Mouse (Mus musculus): ENCODE results near the gene Ssna1.

Ssna1 gene

DNA sequence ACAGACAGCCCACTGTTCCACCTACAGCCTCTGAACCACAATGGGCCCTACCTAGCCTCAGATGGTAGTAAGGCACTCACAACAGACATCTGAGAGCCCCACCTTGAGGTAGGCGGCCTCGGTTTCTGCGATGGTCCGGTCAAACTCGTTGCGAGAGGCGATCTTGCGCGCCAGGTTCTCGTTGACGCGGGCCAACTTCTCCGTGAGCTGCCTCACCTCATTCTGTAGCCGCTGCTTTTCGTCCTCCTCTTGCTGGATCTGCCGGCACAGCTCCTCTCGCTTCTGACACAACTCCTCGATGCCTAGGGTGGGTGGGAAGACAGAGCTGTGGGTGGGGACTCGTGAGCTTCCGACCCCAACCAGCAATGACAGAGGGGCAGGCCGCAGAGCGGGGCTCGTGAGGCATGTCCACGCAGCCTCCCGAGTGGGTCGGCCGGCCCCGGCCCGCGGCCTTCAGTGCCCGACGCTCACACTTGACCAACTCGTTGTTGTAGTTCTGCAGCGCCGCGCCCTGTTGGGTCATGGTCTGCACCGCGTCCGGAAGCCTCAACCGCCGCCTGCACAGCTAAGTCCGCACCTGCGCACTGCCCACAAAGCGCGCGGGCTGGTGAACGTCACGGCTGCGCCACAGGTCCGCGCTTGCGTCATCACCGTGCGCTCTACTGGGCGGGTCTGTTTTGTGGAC, at the start of gene Ssna1, which contains the start of gene Anapc2:
TSS of gene Ssna1 (minus strand) at position 612 of the 685 bp plus-strand sequence.
TSS of gene Anapc2 (plus strand) at position 652 of the 685 bp plus-strand sequence.
- peak; percentile 93 for DNase-seq (ENCODE audit: low read depth)

- DNase-seq (ENCODE audit: low read depth), result no peak
Measured at GRCm38 (mm10) chr2:25320084-25320483, 47.8 kb upstream of the Ssna1 start.

- no peak for DNase-seq (ENCODE audit: low read depth)
Measured at GRCm38 (mm10) chr2:25318971-25319773, 46.9 kb upstream of the Ssna1 start, which contains the start of gene Grin1. TSS of gene Grin1 (minus strand) at chr2:25319187.

DNA sequence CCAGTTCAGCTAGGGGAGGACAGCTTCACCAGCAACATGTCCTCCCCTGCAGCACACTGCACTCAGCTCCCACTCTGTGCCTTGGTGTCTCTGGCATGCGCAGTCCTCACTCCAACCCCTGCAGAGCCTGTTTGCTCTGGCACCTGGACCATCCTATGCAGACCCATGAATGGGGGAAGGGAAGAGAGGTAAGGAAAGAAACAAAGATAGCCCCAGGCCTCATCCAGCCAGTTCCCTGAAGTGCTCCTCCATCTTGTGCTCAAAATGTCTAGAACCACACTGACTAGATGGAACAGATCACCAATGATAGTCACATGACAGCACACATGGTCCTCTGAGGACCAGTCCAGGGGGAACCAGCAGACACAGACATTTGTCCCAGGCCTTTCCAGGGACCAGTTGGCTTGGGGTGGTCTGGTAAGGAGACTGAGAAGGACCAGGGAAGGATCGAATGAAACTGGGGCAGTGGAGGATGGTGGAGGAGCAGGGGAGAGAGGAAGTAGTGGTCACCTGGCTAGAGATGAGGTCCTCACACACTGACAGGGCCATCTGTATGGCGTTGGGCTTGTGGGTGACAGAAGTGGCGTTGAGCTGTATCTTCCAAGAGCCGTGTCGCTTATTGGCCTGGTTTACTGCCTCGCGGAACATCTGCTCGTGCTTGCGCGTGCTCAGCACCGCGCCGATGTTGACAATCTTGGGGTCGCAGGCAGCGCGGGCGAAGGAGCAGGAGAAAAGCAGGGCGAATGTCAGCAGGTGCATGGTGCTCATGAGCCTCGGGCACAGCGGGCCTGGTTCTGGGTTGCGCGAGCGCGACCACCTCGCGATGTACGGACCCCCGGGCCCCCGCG, 46.1 kb upstream of the Ssna1 start:
- no peak for DNase-seq (ENCODE audit: low read depth)

- DNase-seq (ENCODE audit: low read depth), result no peak
Measured at GRCm38 (mm10) chr2:25311491-25311891, 39.3 kb upstream of the Ssna1 start.

- DNase-seq (ENCODE audit: low read depth), result no peak
Measured at GRCm38 (mm10) chr2:25310969-25311368, 38.7 kb upstream of the Ssna1 start.

DNA sequence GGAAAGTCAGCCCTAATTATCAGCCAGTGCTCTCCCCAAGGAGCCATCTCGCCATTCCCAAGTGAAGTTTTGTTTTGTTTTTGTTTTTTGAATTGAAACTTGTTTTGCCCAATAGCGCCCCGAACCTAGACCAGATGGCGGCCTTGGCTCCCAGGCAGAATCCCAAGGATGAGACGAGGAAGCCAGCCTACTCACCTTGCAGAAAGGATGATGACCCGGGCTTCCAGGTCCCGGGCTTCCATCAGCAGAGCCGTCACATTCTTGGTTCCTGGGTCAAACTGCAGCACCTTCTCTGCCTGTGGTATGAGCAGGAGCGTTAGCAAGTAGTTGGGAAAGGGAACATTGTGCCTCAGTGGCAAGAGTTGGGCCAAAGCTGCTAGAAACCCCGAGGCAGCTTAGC, 37.9 kb upstream of the Ssna1 start:
- DNase-seq (ENCODE audit: low read depth), result no peak

GRCm38 (mm10) chr2:25305587-25306359, 33.5 kb upstream of the Ssna1 start:
- DNase-seq (ENCODE audit: low read depth), result no peak

DNA sequence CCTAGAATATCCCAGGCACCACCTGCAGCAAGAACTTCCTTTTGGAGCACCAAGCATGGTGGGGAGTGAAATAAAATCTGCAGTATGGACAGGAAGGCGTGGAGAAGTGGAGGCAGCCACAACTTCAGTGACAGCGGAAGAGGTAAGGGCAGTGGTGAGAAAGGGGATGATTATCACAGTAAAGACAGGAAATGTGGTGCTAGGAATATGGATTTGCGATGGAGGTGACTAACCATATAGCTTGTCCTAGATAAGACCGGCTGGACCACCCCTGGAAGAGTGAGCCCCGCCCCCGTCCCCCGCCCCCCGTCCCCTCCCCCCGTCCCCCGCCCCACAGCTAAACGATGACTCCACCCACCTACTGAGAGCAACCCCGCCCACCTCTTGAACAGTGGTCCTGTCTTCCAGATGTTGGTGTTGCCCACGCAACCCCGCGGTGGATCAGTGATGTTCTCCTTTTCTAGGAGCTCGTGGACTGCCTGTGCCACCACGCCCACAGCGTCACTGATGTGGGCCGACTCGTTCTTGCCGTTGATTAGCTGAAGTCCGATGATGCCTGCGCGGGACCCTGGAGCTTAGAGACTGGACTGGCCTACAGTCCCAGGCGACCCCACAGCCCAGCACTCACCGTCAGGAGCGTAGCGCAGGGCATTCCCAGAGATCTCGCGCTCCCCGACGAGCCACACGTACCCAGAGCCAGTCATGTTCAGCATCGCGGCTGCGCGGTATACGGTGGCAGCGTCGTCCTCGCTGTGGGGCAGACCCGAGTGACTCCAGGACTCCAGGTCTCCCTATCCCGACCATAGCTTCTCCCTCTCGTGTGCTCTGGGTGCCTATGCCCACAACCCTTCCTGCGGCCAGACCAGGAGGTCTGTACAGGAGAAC, 32.7 kb upstream of the Ssna1 start:
- DNase-seq (ENCODE audit: low read depth), result no peak

DNA sequence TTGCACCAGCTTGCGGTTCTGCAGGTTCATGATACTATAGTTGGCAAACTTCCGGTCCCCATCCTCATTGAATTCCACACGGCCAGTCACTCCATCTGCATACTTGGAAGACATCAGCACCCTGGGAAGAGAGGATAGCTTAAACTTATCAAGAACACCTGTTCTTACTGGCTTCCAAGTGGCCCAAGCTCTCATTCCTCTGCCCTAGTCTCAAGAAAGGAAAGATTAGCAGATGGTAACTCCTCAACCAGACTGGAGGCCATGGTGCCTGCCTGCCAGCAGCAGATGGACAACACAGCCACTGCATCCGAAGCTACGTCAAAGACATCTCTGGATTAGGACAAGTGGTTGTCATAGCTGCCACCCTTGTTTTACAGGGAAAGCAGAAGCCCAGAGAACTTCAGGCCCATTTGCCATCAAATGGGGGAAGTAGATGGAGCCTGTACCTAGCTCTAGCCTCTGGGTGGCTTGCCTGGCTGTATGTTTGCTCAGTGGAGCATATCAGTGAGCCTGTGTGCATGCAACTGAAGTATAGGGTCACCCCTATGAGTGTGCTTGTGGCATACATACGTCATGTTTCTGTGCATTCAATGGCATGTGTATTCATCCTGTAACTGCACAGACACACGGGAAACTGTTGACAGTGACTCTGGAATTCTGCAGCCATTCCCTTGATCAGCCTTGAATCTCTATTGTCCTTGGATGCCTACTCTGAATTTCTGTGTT, 31.9 kb upstream of the Ssna1 start:
- DNase-seq (ENCODE audit: low read depth), result no peak

DNA sequence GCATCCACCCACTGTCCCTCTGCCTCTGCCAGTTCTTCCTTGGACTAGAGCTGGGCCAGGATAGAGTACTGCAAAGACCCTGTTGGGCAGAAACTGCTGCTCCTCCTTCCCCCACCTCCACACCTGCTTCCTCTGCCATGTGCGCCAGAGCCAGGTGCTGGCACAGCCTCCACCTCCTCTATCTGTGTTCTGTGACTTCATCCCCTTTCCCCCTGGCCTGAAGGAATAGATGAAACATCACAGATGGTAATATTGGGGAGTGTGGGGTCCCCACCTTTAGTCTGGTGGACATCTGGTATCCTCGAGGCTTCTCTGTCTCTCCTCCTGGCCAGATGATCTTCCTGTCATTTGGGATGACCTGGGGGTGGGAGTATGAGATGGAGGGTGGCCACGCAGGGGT, 31.2 kb upstream of the Ssna1 start:
- no peak for DNase-seq (ENCODE audit: low read depth)

- no peak for DNase-seq (ENCODE audit: low read depth)
Measured at GRCm38 (mm10) chr2:25298046-25298445, 25.8 kb upstream of the Ssna1 start.

DNA sequence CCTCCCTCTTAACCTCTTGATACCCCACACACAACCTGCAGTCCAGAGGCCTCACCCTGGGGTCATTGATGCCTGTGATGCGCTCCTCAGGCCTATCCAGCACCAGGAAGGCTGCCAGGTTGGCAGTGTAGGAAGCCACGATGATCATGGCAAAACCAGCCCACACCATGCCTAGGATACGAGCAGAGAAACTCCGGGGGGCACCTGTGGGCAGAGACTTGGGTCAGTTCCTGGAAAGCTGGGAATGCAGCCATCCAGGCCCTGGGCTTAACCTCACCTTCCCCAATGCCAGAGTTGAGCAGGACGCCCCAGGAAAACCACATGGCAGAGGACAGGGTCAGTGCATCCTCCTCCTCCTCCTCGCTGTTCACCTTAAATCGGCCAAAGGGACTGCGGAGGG, 24.9 kb upstream of the Ssna1 start:
- no peak for DNase-seq (ENCODE audit: low read depth)

- no peak for DNase-seq (ENCODE audit: low read depth)
Measured at GRCm38 (mm10) chr2:25293706-25294105, 21.5 kb upstream of the Ssna1 start.

DNA sequence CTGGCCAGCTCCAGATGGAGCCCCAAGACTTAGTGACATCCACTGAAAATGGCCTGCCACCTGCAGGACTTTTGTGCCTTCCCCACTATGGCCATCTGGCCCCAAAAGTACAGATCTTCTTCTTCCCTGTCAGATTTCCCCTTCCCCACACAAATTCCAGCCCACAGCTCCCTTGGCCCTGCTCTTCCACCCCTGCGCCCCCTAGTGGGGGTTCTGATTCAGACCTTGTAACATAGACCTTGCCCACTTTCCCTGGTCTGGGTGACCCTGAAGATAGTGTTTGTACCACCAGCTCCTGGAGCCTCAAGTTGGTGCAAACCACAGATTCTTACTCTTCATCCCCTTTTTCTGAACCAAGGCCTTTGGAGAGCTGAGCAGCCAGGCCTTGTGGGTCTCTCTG, 20.6 kb upstream of the Ssna1 start:
- no peak for DNase-seq (ENCODE audit: low read depth)

- DNase-seq (ENCODE audit: low read depth), result no peak
Measured at GRCm38 (mm10) chr2:25292054-25292544, 19.9 kb upstream of the Ssna1 start.

DNA sequence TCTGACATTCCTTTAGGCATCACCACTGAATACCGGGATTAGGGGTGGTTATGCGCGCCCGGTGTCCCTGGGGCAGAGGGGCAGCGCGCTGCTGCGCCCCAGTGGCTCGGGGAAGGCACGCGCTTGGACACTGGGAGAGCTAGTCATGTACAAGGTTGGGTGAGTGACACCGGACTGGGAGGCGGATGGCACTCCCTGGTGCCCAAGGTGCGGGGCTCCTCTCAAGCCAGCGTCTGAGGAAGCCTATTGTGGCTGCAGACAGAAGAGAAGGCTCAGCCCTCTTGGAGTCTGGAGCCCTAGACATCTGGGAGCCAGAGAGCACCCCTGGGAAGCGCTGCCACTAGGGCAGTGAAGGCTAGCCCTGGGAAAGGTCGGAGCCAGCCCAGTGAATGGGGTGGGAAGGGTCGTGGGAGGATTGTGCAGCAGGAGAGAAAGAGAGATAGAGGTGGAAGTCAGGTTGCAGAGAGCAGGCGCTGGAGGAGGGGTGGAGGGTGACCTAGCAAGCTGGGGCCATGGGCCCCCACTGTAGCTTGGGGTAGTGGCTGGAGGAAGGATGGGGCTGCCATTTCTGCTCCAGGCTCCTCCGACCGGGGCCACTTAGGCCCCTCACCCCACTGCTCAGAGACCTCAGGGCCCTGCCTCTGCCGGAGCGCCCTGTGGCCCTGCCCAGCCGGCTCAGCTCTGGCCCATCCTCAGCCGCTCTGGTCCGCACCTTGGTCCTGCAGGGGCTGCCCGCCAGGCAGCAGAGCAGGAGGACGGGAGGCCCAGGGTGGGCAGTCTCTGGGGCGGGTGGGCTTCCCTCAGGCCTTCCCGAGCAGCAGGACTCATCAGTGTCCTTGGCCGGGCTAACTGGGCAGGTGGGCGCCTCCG, 19.2 kb upstream of the Ssna1 start:
- no peak for DNase-seq (ENCODE audit: low read depth)

- DNase-seq (ENCODE audit: low read depth), result no peak
Measured at GRCm38 (mm10) chr2:25290816-25291130, 18.5 kb upstream of the Ssna1 start.
